22 mouse cellular contexts compared by ENCODE assay signal in the genomic region with DNA sequence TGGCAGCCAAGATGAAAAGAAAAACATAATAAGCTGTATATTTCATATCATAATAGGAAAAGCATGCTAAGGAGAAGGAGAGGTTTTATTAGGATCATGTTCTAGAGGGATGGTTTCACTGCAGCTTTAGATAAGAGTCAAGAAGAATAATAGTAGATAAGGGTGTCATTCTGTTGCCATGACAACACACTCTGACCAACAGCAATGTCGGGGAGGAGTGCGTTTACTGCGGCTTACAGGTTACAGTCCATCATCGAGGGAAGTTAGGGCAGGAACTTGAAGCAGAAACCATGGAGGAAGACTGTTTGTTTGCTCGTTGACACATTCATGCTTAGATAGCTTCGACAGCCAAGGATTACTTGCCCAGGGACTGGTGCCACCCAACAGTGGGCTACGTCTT.
DNase-seq lines count a peak whose midpoint lies in the region; ATAC-seq and TF ChIP-seq lines count a peak whose summit lies in the region.
"Had no signal": no experiment of that assay in that cellular context is flagged by ENCODE, and none has a peak within 500 bp of the region (broad histone marks: within the 10 kb centered on the region; RNA-seq: fewer than 3 reads in every experiment).

No protein-coding gene starts in this region.

- H3K4me3 ChIP-seq in heart, embryonic 10.5 days: no peak overlapping the region
- no peak overlapping the region for H3K4me3 ChIP-seq in MEL (ENCODE audit: control insufficient read depth in 1 of 2, insufficient read depth in 1 of 2, low read depth in 2 of 2, low read length in 2 of 2)
- H3K4me3 ChIP-seq in intestine, embryonic 15.5 days (replicated peaks): no peak overlapping the region
- no peak overlapping the region for H3K4me3 ChIP-seq in neural tube, embryonic 15.5 days (replicated peaks)
- H3K4me3 ChIP-seq in kidney, embryonic 16.5 days (ENCODE audit: low read length): no peak overlapping the region
- H3K4me3 ChIP-seq: embryonic facial prominence, embryonic 15.5 days; erythroblast, embryonic 14.5 days; forebrain, embryonic 10.5 days; heart, embryonic 13.5 days; hindbrain, embryonic 15.5 days had no signal

- H3K4me1 ChIP-seq in heart, embryonic 10.5 days: peaks cover 10% of the 10 kb centered on the region; the same call in 1 of the 2 replicates
- H3K4me1 ChIP-seq in MEL (ENCODE audit: control insufficient read depth in 1 of 2, insufficient read depth in 2 of 2, low read length in 2 of 2): peaks cover 0 to 3% of the 10 kb centered on the region in 2 experiments; a peak in 2 of 4 replicates
- no peaks in the 10 kb centered on the region for H3K4me1 ChIP-seq in intestine, embryonic 15.5 days (replicated peaks)
- H3K4me1 ChIP-seq in neural tube, embryonic 15.5 days: no peaks in the 10 kb centered on the region
- peaks cover 8% of the 10 kb centered on the region for H3K4me1 ChIP-seq in kidney, embryonic 16.5 days (ENCODE audit: insufficient read depth, low read length)
- H3K4me1 ChIP-seq: embryonic facial prominence, embryonic 15.5 days; hindbrain, embryonic 15.5 days had no signal

- H3K27me3 ChIP-seq in heart, embryonic 10.5 days (ENCODE audit: insufficient read depth, poor library complexity, severe bottlenecking): no peaks in the 10 kb centered on the region
- H3K27me3 ChIP-seq in MEL (ENCODE audit: control insufficient read depth in 1 of 2, insufficient read depth in 2 of 2, low read length in 2 of 2): no peaks in the 10 kb centered on the region
- no peaks in the 10 kb centered on the region for H3K27me3 ChIP-seq in intestine, embryonic 15.5 days (replicated peaks)
- no peaks in the 10 kb centered on the region for H3K27me3 ChIP-seq in neural tube, embryonic 15.5 days (replicated peaks)
- no peaks in the 10 kb centered on the region for H3K27me3 ChIP-seq in kidney, embryonic 16.5 days (ENCODE audit: insufficient read depth, low read length)
- H3K27me3 ChIP-seq: embryonic facial prominence, embryonic 15.5 days; heart, embryonic 13.5 days; hindbrain, embryonic 15.5 days; Patski had no signal

- peak; percentile 76 for DNase-seq in heart, adult 11 months
- no peak for DNase-seq in heart, embryonic 10.5 days (ENCODE audit: low spot score)
- peak; percentile 8 for DNase-seq in MEL (ENCODE audit: low read depth, low spot score)
- no peak for DNase-seq in kidney, postnatal 36 days
- DNase-seq: adrenal gland, adult 8-10 months; adrenal gland, postnatal 36 days; cerebellum, adult 2 months; cerebellum, postnatal 10 days; embryo, embryonic 11 days; gastrocnemius, postnatal 14 days; heart, postnatal 36 days had no signal

- WGBS in heart, embryonic 10.5 days: 36% methylated on average over 7 of the region's 7 CpGs
- WGBS in intestine, embryonic 15.5 days: 42% methylated on average over 7 of the region's 7 CpGs
- WGBS in neural tube, embryonic 15.5 days: 67% methylated on average over 7 of the region's 7 CpGs
- WGBS in kidney, embryonic 16.5 days: 66% methylated on average over 7 of the region's 7 CpGs

- no peak for TF ChIP-seq EP300 in MEL (IDR thresholded peaks at IDR 0.05; ENCODE audit: low read depth in 1 of 2, low read length in 2 of 2)

- TF ChIP-seq CTCF in MEL (IDR thresholded peaks at IDR 0.05 in 2 of 3, conservative IDR thresholded peaks at IDR 0.05 in 1 of 3; ENCODE audit: control insufficient read depth in 1 of 3, insufficient read depth in 1 of 3, low read depth in 2 of 3, low read length in 3 of 3, poor library complexity in 1 of 3, severe bottlenecking in 1 of 3): no peak

- no peaks in the 10 kb centered on the region for H3K79me2 ChIP-seq in MEL (ENCODE audit: control insufficient read depth, insufficient read depth, low read length, poor library complexity)

- no peak overlapping the region for H3K27ac ChIP-seq in heart, embryonic 10.5 days
- H3K27ac ChIP-seq in MEL (ENCODE audit: control insufficient read depth, low read depth, low read length): no peak overlapping the region
- H3K27ac ChIP-seq in intestine, embryonic 15.5 days: no peak overlapping the region
- no peak overlapping the region for H3K27ac ChIP-seq in neural tube, embryonic 15.5 days (replicated peaks)
- no peak overlapping the region for H3K27ac ChIP-seq in kidney, embryonic 16.5 days (ENCODE audit: low read length)
- H3K27ac ChIP-seq: embryonic facial prominence, embryonic 15.5 days; forebrain, embryonic 10.5 days; heart, embryonic 13.5 days; hindbrain, embryonic 15.5 days had no signal

- no peaks in the 10 kb centered on the region for H3K36me3 ChIP-seq in heart, embryonic 10.5 days
- H3K36me3 ChIP-seq in MEL (ENCODE audit: control insufficient read depth in 1 of 2, insufficient read depth in 2 of 2, low read length in 2 of 2): peaks cover 0 to 4% of the 10 kb centered on the region in 2 experiments; a peak in 2 of 4 replicates
- no peaks in the 10 kb centered on the region for H3K36me3 ChIP-seq in intestine, embryonic 15.5 days
- H3K36me3 ChIP-seq in neural tube, embryonic 15.5 days: no peaks in the 10 kb centered on the region
- H3K36me3 ChIP-seq in kidney, embryonic 16.5 days (ENCODE audit: insufficient read depth, low read length): no peaks in the 10 kb centered on the region
- H3K36me3 ChIP-seq: embryonic facial prominence, embryonic 15.5 days; forebrain, embryonic 10.5 days; heart, embryonic 13.5 days; hindbrain, embryonic 15.5 days had no signal

- no peak overlapping the region for H3K9ac ChIP-seq in MEL (ENCODE audit: control insufficient read depth, low read depth, low read length, poor library complexity, severe bottlenecking)
- H3K9ac ChIP-seq in intestine, embryonic 15.5 days: no peak overlapping the region
- no peak overlapping the region for H3K9ac ChIP-seq in neural tube, embryonic 15.5 days (replicated peaks)
- no peak overlapping the region for H3K9ac ChIP-seq in kidney, embryonic 16.5 days (replicated peaks; ENCODE audit: low read length)
- H3K9ac ChIP-seq: embryonic facial prominence, embryonic 15.5 days; heart, embryonic 13.5 days; hindbrain, embryonic 15.5 days had no signal

- no peak for TF ChIP-seq RAD21 in MEL (IDR thresholded peaks at IDR 0.05; ENCODE audit: low read depth, low read length)

- no peaks in the 10 kb centered on the region for H3K9me3 ChIP-seq in heart, embryonic 10.5 days
- no peaks in the 10 kb centered on the region for H3K9me3 ChIP-seq in MEL (replicated peaks; ENCODE audit: insufficient read depth, low read length)
- no peaks in the 10 kb centered on the region for H3K9me3 ChIP-seq in intestine, embryonic 15.5 days
- H3K9me3 ChIP-seq in neural tube, embryonic 15.5 days (replicated peaks): no peaks in the 10 kb centered on the region
- H3K9me3 ChIP-seq in kidney, embryonic 16.5 days (ENCODE audit: low read length): no peaks in the 10 kb centered on the region
- H3K9me3 ChIP-seq: embryonic facial prominence, embryonic 15.5 days; forebrain, embryonic 10.5 days; heart, embryonic 13.5 days; hindbrain, embryonic 15.5 days had no signal

- peak; percentile 86 for ATAC-seq in intestine, embryonic 15.5 days
- ATAC-seq in megakaryocyte progenitor cell, adult 5-6 weeks (replicated peaks; ENCODE audit: poor library complexity): peak; percentile 17; the same call in 1 of the 2 replicates
- ATAC-seq in neural tube, embryonic 15.5 days (ENCODE audit: low FRiP score): no peak
- no peak for ATAC-seq in kidney, embryonic 16.5 days (ENCODE audit: low FRiP score, low TSS enrichment)
- ATAC-seq: forebrain, embryonic 14.5 days; Patski had no signal

- no peak overlapping the region for H3K4me2 ChIP-seq in intestine, embryonic 15.5 days (replicated peaks)
- no peak overlapping the region for H3K4me2 ChIP-seq in neural tube, embryonic 15.5 days
- no peak overlapping the region for H3K4me2 ChIP-seq in kidney, embryonic 16.5 days (replicated peaks; ENCODE audit: low read depth, low read length)
- H3K4me2 ChIP-seq: embryonic facial prominence, embryonic 15.5 days; heart, embryonic 13.5 days; hindbrain, embryonic 15.5 days had no signal

- TF ChIP-seq POLR2A in MEL (IDR thresholded peaks at IDR 0.05; ENCODE audit: control insufficient read depth in 1 of 2, insufficient read depth in 1 of 2, low read depth in 1 of 2, low read length in 2 of 2, poor library complexity in 1 of 2): no peak

TF ChIP-seq in MEL, 35 proteins besides CTCF, POLR2A, EP300 and RAD21:
- TF ChIP-seq UBTF (IDR thresholded peaks at IDR 0.05; ENCODE audit: borderline replicate concordance, insufficient read depth, low read depth, low read length) (no peak), MAFK (IDR thresholded peaks at IDR 0.05; ENCODE audit: borderline replicate concordance, low read depth, low read length) (no peak), MAX (IDR thresholded peaks at IDR 0.05; ENCODE audit: low read length) (no peak), SIN3A (IDR thresholded peaks at IDR 0.05; ENCODE audit: low read length) (no peak), ZMIZ1 (IDR thresholded peaks at IDR 0.05; ENCODE audit: low read depth, low read length) (no peak), ETS1 (IDR thresholded peaks at IDR 0.05; ENCODE audit: low read depth, low read length) (no peak), SMC3 (IDR thresholded peaks at IDR 0.05; ENCODE audit: low read depth, low read length) (no peak), GABPA (IDR thresholded peaks at IDR 0.05; ENCODE audit: low read depth, low read length) (no peak), HCFC1 (IDR thresholded peaks at IDR 0.05; ENCODE audit: low read depth, low read length) (no peak), KAT2A (conservative IDR thresholded peaks at IDR 0.05; ENCODE audit: low read depth, low read length) (no peak), POLR2AphosphoS2 (IDR thresholded peaks at IDR 0.05; ENCODE audit: low read length) (no peak), MEF2A (IDR thresholded peaks at IDR 0.05; ENCODE audit: extremely low read depth, insufficient replicate concordance, low read depth, low read length, poor library complexity, severe bottlenecking) (no peak), CHD1 (IDR thresholded peaks at IDR 0.05; ENCODE audit: low read depth, low read length) (no peak), MYC (IDR thresholded peaks at IDR 0.05; ENCODE audit: low read depth, low read length) (no peak), BHLHE40 (IDR thresholded peaks at IDR 0.05; ENCODE audit: borderline replicate concordance, low read depth, low read length) (no peak), ELF1 (IDR thresholded peaks at IDR 0.05; ENCODE audit: low read depth, low read length) (no peak), TAL1 (IDR thresholded peaks at IDR 0.05; ENCODE audit: low read length) (no peak)

Comparison
In these comparisons a context has a peak if more than half of its experiments do, and no peak if none do; other contexts are left out.
1. DNase-seq: peak in heart, adult 11 months (single experiment) and MEL (single experiment); none in heart, embryonic 10.5 days (single experiment) and kidney, postnatal 36 days (0 of 2).
2. ATAC-seq: peak in intestine, embryonic 15.5 days (single experiment) and megakaryocyte progenitor cell, adult 5-6 weeks (single experiment); none in neural tube, embryonic 15.5 days (single experiment) and kidney, embryonic 16.5 days (single experiment).